Mouse (Mus musculus) midbrain, postnatal 0 days (tissue): Measurements from ENCODE around the gene Zfp131. TPM values are rescaled to one million over a fixed set of nuclear protein-coding genes. Genes with fewer than 3 reads are reported as not detected.
A peak's percentile ranks its signal among the peaks of the same experiment; 100 is the strongest.

Experiments
- ATAC-seq: fragments of 200-750 bp; cut with Nextera tagmentation; 2 replicates; pipeline ENCODE4 v1.8.0; 2017; ENCODE audit warnings: moderate number of reproducible peaks, mild to moderate bottlenecking, moderate TSS enrichment, moderate library complexity; ENCODE audit not compliant: low FRiP score
- DNase-seq: peaks from one replicate; pipeline ENCODE4 v3.0.0-alpha.2; 2015; ENCODE audit warnings: low spot score
- H3K27ac ChIP-seq: fragments of 300-500 bp; sonication (generic); 2 replicates; pipeline ENCODE4 v1.5.1; 2014; ENCODE audit warnings: low read depth, mild to moderate bottlenecking, low read length, mixed read lengths
- H3K27me3 ChIP-seq: fragments of 300-500 bp; sonication (generic); 2 replicates; pipeline ENCODE4 v1.6.1; 2014; ENCODE audit warnings: low read length, control low read depth, mixed read lengths; ENCODE audit not compliant: insufficient read depth
- H3K36me3 ChIP-seq: fragments of 300-500 bp; sonication (generic); 2 replicates; pipeline ENCODE4 v1.6.1; 2014; ENCODE audit warnings: low read length, control low read depth, mixed read lengths; ENCODE audit not compliant: insufficient read depth
- H3K4me1 ChIP-seq: fragments of 300-500 bp; sonication (generic); 2 replicates; pipeline ENCODE4 v1.6.1; 2014; ENCODE audit warnings: mild to moderate bottlenecking, control low read depth, antibody characterized with exemption, low read length, mixed read lengths; ENCODE audit not compliant: insufficient read depth
- H3K4me2 ChIP-seq: fragments of 300-500 bp; sonication (generic); 2 replicates; pipeline ENCODE4 v1.6.1; 2014; ENCODE audit warnings: low read depth, mild to moderate bottlenecking, low read length, mixed read lengths; ENCODE audit not compliant: poor library complexity, severe bottlenecking
- H3K4me3 ChIP-seq: fragments of 300-500 bp; sonication (generic); 2 replicates; pipeline ENCODE4 v1.5.1; 2014; ENCODE audit warnings: low read depth, mild to moderate bottlenecking, low read length, moderate library complexity
- H3K9ac ChIP-seq: fragments of 300-500 bp; sonication (generic); replicated peaks from 2 replicates; pipeline ENCODE4 v1.6.1; 2014; ENCODE audit warnings: mild to moderate bottlenecking, low read length, moderate library complexity, mixed read lengths; ENCODE audit not compliant: poor library complexity, severe bottlenecking
- H3K9me3 ChIP-seq: fragments of 300-500 bp; sonication (generic); 2 replicates; pipeline ENCODE4 v1.6.1; 2016; ENCODE audit warnings: low read length, control low read depth
- CTCF ChIP-seq: IDR thresholded peaks from 2 replicates; pipeline ENCODE4 v1.5.1; 2016; ENCODE audit warnings: antibody characterized with exemption, mild to moderate bottlenecking
- WGBS: fragments of 180-500 bp; shearing (Covaris S2); extraction: QIAGEN DNeasy Blood & Tissue Kit; methylation state at CpG from one replicate; pipeline ENCODE4 v1.1.7; 2014; 5-methylcytosine and 5-hydroxymethylcytosine counted together
- polyA plus RNA-seq: library from polyadenylated mRNA; unstranded; fragments of >200 nt; fragmentation: Nextera tagmentation; extraction: Ambion mirVana; gene quantifications from 2 replicates; pipeline ENCODE4 v1.2.1, GENCODE M21; 2015
- total RNA-seq: library from RNA; depleted of rRNA; stranded (reverse); fragments of >200 nt; gene quantifications from 2 replicates; pipeline ENCODE4 v1.2.3, GENCODE M21; 2014

Zfp131 gene
- total and polyA plus RNA-seq, 2 experiments from 2014 or later = 25.9 to 26.4 TPM

DNA sequence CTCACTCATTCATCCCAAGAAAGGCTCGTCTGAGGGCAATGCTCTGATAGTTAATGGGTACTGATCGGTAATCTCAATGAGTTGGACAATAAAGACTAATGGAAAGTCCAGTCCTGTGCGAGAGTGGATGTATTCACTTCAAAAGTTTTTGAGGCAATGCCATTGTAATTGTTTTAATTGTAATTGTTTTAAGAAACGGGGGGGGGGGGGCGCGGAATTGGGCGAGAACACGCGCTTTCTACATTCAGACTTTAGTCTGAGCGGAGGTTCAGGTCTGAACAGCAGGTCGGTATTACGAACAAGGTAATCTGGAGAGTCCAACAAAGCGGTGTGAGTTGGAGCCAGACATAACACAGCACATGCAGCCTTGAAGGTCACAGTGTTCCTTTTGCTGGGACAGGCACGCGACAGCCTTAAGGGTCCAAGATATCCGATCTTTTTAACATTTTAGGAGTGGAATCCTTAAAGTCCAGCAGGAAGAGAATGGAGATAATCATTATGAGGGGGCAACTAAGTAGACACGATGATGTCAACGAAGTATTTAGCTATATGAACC lies 969 bp upstream of the Zfp131 start:
- peaks cover 4% of the 10 kb centered on the region; the same call in 1 of the 2 replicates for H3K36me3 ChIP-seq
- peak overlapping the region; percentile 57 for H3K4me2 ChIP-seq
- H3K4me1 ChIP-seq = no peaks in the 10 kb centered on the region
- peak overlapping the region; percentile 83 for H3K9ac ChIP-seq
- H3K9me3 ChIP-seq = no peaks in the 10 kb centered on the region
- ATAC-seq = no peak
- TF ChIP-seq CTCF = no peak
- 4% methylated on average over 18 of the region's 18 CpGs for WGBS
- DNase-seq = peak; percentile 5
- H3K4me3 ChIP-seq = peak overlapping the region; percentile 87
- H3K27ac ChIP-seq = peak overlapping the region; percentile 95; the same call in 1 of the 2 replicates
- no peaks in the 10 kb centered on the region for H3K27me3 ChIP-seq

DNA sequence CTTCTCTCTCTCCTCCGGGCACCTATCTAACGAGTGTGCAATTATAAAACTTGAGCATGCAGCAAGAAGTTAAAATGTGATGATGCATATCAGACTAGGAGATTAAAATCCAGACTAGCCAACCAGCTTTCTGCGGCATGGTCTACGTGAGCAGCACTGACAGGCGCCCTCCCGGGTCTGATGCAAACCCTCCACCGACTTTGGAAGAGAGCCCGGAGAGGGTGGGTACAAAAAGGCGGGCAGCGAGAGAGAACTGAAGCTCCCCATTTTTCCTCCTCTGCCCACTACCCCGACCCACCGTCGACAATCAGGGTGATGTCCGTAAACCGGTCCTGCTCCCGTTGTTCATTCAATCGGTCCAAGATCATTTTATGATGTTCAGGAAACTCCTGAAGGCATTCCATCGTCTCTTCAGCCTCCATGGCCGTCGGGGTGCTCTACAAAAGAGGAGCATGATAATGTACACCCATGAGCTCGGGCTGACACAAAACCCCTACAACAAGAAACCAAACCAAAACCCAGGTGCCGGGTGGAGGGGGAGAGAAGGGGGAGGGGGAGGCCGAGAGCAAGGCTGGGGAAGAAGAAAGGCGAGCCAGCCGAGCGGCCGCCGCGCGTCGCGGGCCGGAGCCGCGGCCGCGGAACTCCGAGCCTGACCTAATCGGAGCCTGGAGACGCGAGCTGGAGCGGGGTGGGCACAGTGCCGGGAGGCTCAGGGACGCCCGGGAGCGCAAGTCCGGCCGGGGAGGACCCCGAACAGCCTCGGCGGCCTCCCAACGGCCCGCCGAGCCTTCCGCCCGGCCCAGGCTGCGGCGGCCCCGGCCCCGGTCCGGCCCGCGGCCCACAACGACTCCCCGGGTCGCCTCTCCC lies 605 bp downstream of the Zfp131 start:
- Histone ChIP-seq H3K4me1 (no peaks in the 10 kb centered on the region), H3K9ac (peak overlapping the region; percentile 83), H3K4me2 (peak overlapping the region; percentile 61), H3K36me3 (peaks cover 6% of the 10 kb centered on the region; the same call in 1 of the 2 replicates), H3K9me3 (no peaks in the 10 kb centered on the region), H3K27me3 (no peaks in the 10 kb centered on the region), H3K4me3 (peak overlapping the region; percentile 87), H3K27ac (peak overlapping the region; percentile 95)
- peak; percentile 83 for DNase-seq
- 0 out of 2 replicates have a peak, but pooled peaks have one; percentile 1 for TF ChIP-seq CTCF
- peak; percentile 59 for ATAC-seq
- WGBS = under 1% methylated on average over 45 of the region's 66 CpGs

DNA sequence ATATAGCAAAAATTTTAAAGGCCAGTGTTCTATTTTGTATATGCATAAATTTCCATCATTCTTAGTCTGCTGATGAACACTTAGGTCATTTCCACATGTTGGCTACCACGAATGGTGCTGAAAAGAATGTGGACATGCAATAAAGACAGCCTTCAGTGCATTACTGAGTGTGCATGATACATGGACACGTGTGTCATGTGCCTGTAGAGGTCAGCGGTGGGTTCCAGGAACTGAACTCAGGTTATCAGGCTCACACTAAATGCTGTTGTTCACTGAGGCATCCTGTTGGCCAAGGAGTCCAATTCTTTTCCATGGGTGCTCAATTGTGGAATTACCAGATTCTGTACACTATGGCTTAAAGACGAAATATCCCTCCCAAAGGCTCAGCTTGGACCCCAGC lies 7.1 kb downstream of the Zfp131 start:
- no peaks in the 10 kb centered on the region for H3K9me3 ChIP-seq
- no peak for TF ChIP-seq CTCF
- WGBS = 86% methylated on average over 4 of the region's 4 CpGs
- H3K36me3 ChIP-seq = peaks cover 29% of the 10 kb centered on the region
- H3K9ac ChIP-seq = no peak overlapping the region
- no peak overlapping the region for H3K27ac ChIP-seq
- H3K4me2 ChIP-seq = no peak overlapping the region
- no peak overlapping the region for H3K4me3 ChIP-seq
- no peaks in the 10 kb centered on the region for H3K4me1 ChIP-seq
- DNase-seq (no peak), ATAC-seq (no peak)
- H3K27me3 ChIP-seq = no peaks in the 10 kb centered on the region

DNA sequence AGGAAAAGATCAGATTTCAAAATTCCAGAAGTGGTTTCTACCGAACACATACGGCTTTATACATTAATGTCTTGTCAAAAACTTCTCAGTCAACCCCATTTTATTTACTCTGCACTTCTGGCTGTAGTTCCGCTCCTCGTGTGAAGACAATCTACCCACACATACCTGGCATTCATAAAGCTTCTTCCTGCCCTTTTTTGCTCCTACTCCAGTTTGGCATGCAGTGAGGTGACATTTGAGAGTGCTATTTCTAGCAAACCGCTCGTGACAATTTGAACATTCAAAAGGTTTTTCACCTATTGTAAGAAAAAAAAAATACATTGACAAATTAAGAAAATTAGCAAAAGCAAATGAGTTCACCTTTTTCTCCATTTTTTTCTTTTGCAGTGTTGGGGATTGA lies 22.1 kb downstream of the Zfp131 start:
- no peaks in the 10 kb centered on the region for H3K9me3 ChIP-seq
- 92% methylated on average over 6 of the region's 6 CpGs for WGBS
- no peak for TF ChIP-seq CTCF
- H3K27ac ChIP-seq = no peak overlapping the region
- no peak for ATAC-seq
- peaks cover 48% of the 10 kb centered on the region for H3K36me3 ChIP-seq
- no peak overlapping the region for H3K4me3 ChIP-seq
- no peaks in the 10 kb centered on the region for H3K4me1 ChIP-seq
- no peak overlapping the region for H3K9ac ChIP-seq
- H3K4me2 ChIP-seq = no peak overlapping the region
- no peak for DNase-seq
- no peaks in the 10 kb centered on the region for H3K27me3 ChIP-seq

DNA sequence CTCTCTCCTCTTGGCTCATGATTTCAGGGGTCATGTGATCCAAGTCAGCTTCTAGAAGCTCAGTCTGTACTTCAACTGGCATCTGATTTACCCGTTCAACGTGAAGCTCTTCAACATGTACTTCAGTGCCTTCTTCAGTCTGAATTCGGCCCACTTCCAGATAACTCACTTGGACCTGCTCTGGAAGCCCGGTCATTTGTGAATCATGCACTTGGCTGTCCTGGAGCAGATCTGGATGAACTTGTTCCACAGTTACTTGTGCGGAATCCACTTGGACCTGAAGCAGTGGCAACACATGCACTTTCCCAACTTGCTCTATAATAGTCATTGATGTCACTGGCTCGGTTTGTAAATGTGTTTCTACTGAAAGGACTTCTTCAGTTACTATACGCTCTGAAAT lies 24.2 kb downstream of the Zfp131 start:
- no peak for DNase-seq
- Histone ChIP-seq H3K4me1 (no peaks in the 10 kb centered on the region), H3K4me3 (no peak overlapping the region), H3K36me3 (peaks cover 41% of the 10 kb centered on the region), H3K27me3 (no peaks in the 10 kb centered on the region), H3K4me2 (no peak overlapping the region), H3K9ac (no peak overlapping the region), H3K9me3 (no peaks in the 10 kb centered on the region), H3K27ac (no peak overlapping the region)
- ATAC-seq = no peak
- WGBS = 92% methylated on average over 7 of the region's 7 CpGs
- TF ChIP-seq CTCF = no peak

GRCm38 (mm10) chr13:119756831-119757230 lies 33.9 kb downstream of the Zfp131 start:
- Histone ChIP-seq H3K9me3 (no peaks in the 10 kb centered on the region), H3K27me3 (no peaks in the 10 kb centered on the region), H3K27ac (peak overlapping the region; percentile 86; the same call in 1 of the 2 replicates), H3K36me3 (peaks cover 7% of the 10 kb centered on the region; the same call in 1 of the 2 replicates), H3K4me2 (peak overlapping the region; percentile 89; the same call in 1 of the 2 replicates), H3K4me3 (peak overlapping the region; percentile 77; the same call in 1 of the 2 replicates), H3K4me1 (peaks cover 8% of the 10 kb centered on the region; the same call in 1 of the 2 replicates), H3K9ac (no peak overlapping the region)
- DNase-seq = no peak
- no peak for ATAC-seq
- WGBS = 38% methylated on average over 5 of the region's 5 CpGs
- TF ChIP-seq CTCF = no peak
